Mouse (Mus musculus): ENCODE data around the gene Atg101. TPM values are rescaled to one million over a fixed set of nuclear protein-coding genes. Genes with fewer than 3 reads are reported as not detected.

Atg101 gene
- total and polyA plus RNA-seq, 2 experiments, result 63.2 to 89.3 TPM

DNA sequence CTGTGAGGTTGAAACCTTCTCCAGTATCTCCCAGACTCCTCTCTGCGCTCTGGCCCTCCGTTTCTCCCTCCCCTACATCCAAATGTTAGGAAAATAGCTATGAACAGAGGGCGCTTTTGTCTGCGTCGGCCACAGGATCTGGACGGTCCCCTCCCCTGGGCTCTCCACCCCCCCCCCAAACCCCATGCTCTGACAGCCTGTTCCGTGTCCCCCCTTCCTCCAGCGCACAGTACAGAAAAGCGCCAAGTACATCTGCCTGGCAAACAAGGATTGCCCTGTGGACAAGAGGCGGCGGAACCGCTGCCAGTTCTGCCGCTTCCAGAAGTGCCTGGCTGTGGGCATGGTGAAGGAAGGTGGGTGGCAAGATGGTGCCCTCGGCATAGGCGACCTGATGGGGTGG, 12.6 kb upstream of the Atg101 start:
- H3K4me3 ChIP-seq (ENCODE audit: insufficient read depth, low read depth, low read length), result no peak overlapping the region
- H3K4me1 ChIP-seq (ENCODE audit: control insufficient read depth, insufficient read depth, low read length), result 0 out of 2 replicates have a peak, but pooled peaks cover 3% of the 10 kb centered on the region
- H3K27ac ChIP-seq (replicated peaks; ENCODE audit: insufficient read depth, low read depth, low read length), result no peak overlapping the region
- no peaks in the 10 kb centered on the region for H3K79me2 ChIP-seq (ENCODE audit: control insufficient read depth, insufficient read depth, low read length)
- TF ChIP-seq POLR2A (IDR thresholded peaks at IDR 0.05; ENCODE audit: extremely low read depth, insufficient read depth, low read length) (no peak), CTCF (IDR thresholded peaks at IDR 0.05; ENCODE audit: low read depth, low read length) (no peak)
- no peak overlapping the region for H3K9ac ChIP-seq (ENCODE audit: low read depth, low read length)
- 87% methylated on average over 15 of the region's 15 CpGs for WGBS
- no peaks in the 10 kb centered on the region for H3K36me3 ChIP-seq (ENCODE audit: control insufficient read depth, insufficient read depth, low read length)
- no peak for DNase-seq (ENCODE audit: extremely low read depth, low read depth, low spot score)
- no peaks in the 10 kb centered on the region for H3K27me3 ChIP-seq (ENCODE audit: control insufficient read depth, insufficient read depth, low read length)

DNA sequence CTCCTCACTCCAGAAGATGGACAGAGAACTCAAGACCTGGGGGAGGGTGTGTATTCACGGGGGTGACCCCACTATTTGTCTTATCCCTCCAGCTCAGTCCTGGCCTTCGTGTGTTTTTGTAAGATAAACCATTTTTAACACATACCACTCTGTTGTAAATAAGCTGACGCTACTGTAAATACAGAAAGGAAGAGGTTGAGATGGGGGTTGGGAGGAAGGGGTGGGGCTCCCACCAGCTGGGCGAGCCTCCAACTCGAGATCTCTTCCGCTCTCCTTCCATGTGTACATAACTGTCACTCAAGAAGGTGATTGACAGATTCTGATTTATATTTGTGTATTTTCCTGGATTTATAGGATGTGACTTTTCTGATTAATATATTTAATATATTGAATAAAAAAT, 9.7 kb upstream of the Atg101 start:
- no peaks in the 10 kb centered on the region for H3K4me1 ChIP-seq (ENCODE audit: control insufficient read depth, insufficient read depth, low read length)
- WGBS, result 49% methylated on average over 6 of the region's 6 CpGs
- DNase-seq (ENCODE audit: extremely low read depth, low read depth, low spot score), result no peak
- no peaks in the 10 kb centered on the region for H3K27me3 ChIP-seq (ENCODE audit: control insufficient read depth, insufficient read depth, low read length)
- H3K36me3 ChIP-seq (ENCODE audit: control insufficient read depth, insufficient read depth, low read length), result no peaks in the 10 kb centered on the region
- H3K79me2 ChIP-seq (ENCODE audit: control insufficient read depth, insufficient read depth, low read length), result no peaks in the 10 kb centered on the region
- no peak overlapping the region for H3K4me3 ChIP-seq (ENCODE audit: insufficient read depth, low read depth, low read length)
- no peak overlapping the region for H3K27ac ChIP-seq (replicated peaks; ENCODE audit: insufficient read depth, low read depth, low read length)
- TF ChIP-seq POLR2A (IDR thresholded peaks at IDR 0.05; ENCODE audit: extremely low read depth, insufficient read depth, low read length) (no peak), CTCF (IDR thresholded peaks at IDR 0.05; ENCODE audit: low read depth, low read length) (no peak)
- H3K9ac ChIP-seq (ENCODE audit: low read depth, low read length), result no peak overlapping the region

DNA sequence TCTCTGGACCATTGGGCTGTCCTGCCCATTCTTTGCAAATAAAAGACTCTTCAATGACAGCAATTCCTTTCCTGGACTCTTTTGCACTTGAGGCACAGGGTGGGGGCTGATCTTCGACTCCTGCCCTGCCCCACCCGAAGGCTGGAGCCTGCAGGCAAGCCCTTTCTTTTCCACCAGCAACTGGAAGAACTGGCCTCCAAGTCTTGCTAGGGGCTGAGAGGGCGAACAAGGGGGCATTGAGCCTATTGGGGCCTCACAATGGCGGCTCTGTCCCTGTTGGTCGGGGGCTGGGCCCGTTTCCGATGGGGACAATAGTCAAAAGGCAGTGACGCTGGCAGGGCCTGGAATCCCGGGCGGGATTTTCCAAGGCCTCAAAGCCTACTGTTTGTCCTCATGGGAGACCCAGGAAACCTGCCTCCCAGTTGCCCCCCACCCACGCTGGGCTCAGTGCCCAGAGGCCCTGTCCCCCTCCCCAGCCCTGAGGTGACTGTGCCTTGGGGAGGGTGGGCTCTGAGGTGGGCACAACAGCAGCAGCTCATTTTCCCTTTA, 6.6 kb upstream of the Atg101 start:
- no peaks in the 10 kb centered on the region for H3K4me1 ChIP-seq (ENCODE audit: control insufficient read depth, insufficient read depth, low read length)
- DNase-seq (ENCODE audit: extremely low read depth, low read depth, low spot score), result no peak
- no peak overlapping the region for H3K9ac ChIP-seq (ENCODE audit: low read depth, low read length)
- no peaks in the 10 kb centered on the region for H3K36me3 ChIP-seq (ENCODE audit: control insufficient read depth, insufficient read depth, low read length)
- TF ChIP-seq CTCF (IDR thresholded peaks at IDR 0.05; ENCODE audit: low read depth, low read length) (no peak), POLR2A (IDR thresholded peaks at IDR 0.05; ENCODE audit: extremely low read depth, insufficient read depth, low read length) (no peak)
- H3K27me3 ChIP-seq (ENCODE audit: control insufficient read depth, insufficient read depth, low read length), result no peaks in the 10 kb centered on the region
- no peak overlapping the region for H3K4me3 ChIP-seq (ENCODE audit: insufficient read depth, low read depth, low read length)
- no peaks in the 10 kb centered on the region for H3K79me2 ChIP-seq (ENCODE audit: control insufficient read depth, insufficient read depth, low read length)
- H3K27ac ChIP-seq (replicated peaks; ENCODE audit: insufficient read depth, low read depth, low read length), result no peak overlapping the region
- 92% methylated on average over 11 of the region's 11 CpGs for WGBS

DNA sequence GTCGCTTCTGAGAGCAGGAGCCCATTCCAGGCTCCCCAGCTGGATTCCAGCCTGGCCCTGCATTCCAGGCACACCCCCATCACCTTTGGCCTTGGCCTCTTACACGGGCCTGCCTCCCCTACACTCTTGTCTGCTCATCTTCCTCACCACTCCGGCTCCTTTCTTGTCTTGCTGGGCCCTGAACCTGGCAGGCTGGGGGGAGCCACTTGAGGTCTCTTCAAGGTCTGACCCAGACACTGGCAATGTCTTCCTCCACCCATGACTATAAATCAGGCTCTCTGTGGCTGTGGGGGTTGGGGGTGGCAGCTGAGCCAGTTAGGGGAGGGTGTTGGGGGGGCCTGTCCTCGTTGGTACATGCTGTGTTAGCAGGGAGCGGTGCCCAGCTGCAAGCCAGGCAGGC, 5.5 kb upstream of the Atg101 start:
- Histone ChIP-seq H3K4me1 (ENCODE audit: control insufficient read depth, insufficient read depth, low read length) (no peaks in the 10 kb centered on the region; the same call in 1 of the 2 replicates), H3K27me3 (ENCODE audit: control insufficient read depth, insufficient read depth, low read length) (no peaks in the 10 kb centered on the region), H3K27ac (replicated peaks; ENCODE audit: insufficient read depth, low read depth, low read length) (no peak overlapping the region), H3K79me2 (ENCODE audit: control insufficient read depth, insufficient read depth, low read length) (no peaks in the 10 kb centered on the region), H3K4me3 (ENCODE audit: insufficient read depth, low read depth, low read length) (no peak overlapping the region), H3K36me3 (ENCODE audit: control insufficient read depth, insufficient read depth, low read length) (no peaks in the 10 kb centered on the region), H3K9ac (ENCODE audit: low read depth, low read length) (no peak overlapping the region)
- WGBS, result 78% methylated on average over 5 of the region's 5 CpGs
- TF ChIP-seq POLR2A (IDR thresholded peaks at IDR 0.05; ENCODE audit: extremely low read depth, insufficient read depth, low read length) (no peak), CTCF (IDR thresholded peaks at IDR 0.05; ENCODE audit: low read depth, low read length) (no peak)
- DNase-seq (ENCODE audit: extremely low read depth, low read depth, low spot score), result no peak

- Histone ChIP-seq H3K9ac (ENCODE audit: low read depth, low read length) (no peak overlapping the region), H3K79me2 (ENCODE audit: control insufficient read depth, insufficient read depth, low read length) (peaks cover 4% of the 10 kb centered on the region), H3K4me3 (ENCODE audit: insufficient read depth, low read depth, low read length) (no peak overlapping the region), H3K27me3 (ENCODE audit: control insufficient read depth, insufficient read depth, low read length) (no peaks in the 10 kb centered on the region), H3K27ac (replicated peaks; ENCODE audit: insufficient read depth, low read depth, low read length) (no peak overlapping the region), H3K36me3 (ENCODE audit: control insufficient read depth, insufficient read depth, low read length) (no peaks in the 10 kb centered on the region), H3K4me1 (ENCODE audit: control insufficient read depth, insufficient read depth, low read length) (no peaks in the 10 kb centered on the region; the same call in 1 of the 2 replicates)
- no peak for DNase-seq (ENCODE audit: extremely low read depth, low read depth, low spot score)
- no peak for TF ChIP-seq POLR2A (IDR thresholded peaks at IDR 0.05; ENCODE audit: extremely low read depth, insufficient read depth, low read length)
- TF ChIP-seq CTCF (IDR thresholded peaks at IDR 0.05; ENCODE audit: low read depth, low read length), result no peak
- WGBS, result 81% methylated on average over 12 of the region's 12 CpGs
Measured at GRCm38 (mm10) chr15:101279430-101279999, 4.6 kb upstream of the Atg101 start.

- no peak overlapping the region for H3K9ac ChIP-seq (ENCODE audit: low read depth, low read length)
Measured at GRCm38 (mm10) chr15:101282471-101282870, 1.6 kb upstream of the Atg101 start.

More at GRCm38 (mm10) chr15:101282471-101282870, 1.6 kb upstream of the Atg101 start:
- no peaks in the 10 kb centered on the region for H3K27me3 ChIP-seq (ENCODE audit: control insufficient read depth, insufficient read depth, low read length)
- H3K27ac ChIP-seq (replicated peaks; ENCODE audit: insufficient read depth, low read depth, low read length), result no peak overlapping the region
- peaks cover 15% of the 10 kb centered on the region for H3K79me2 ChIP-seq (ENCODE audit: control insufficient read depth, insufficient read depth, low read length)
- DNase-seq (ENCODE audit: extremely low read depth, low read depth, low spot score), result no peak
- no peaks in the 10 kb centered on the region for H3K36me3 ChIP-seq (ENCODE audit: control insufficient read depth, insufficient read depth, low read length)
- 75% methylated on average over 5 of the region's 5 CpGs for WGBS
- H3K4me1 ChIP-seq (ENCODE audit: control insufficient read depth, insufficient read depth, low read length), result peaks cover 21% of the 10 kb centered on the region
- TF ChIP-seq CTCF (IDR thresholded peaks at IDR 0.05; ENCODE audit: low read depth, low read length), result no peak
- no peak for TF ChIP-seq POLR2A (IDR thresholded peaks at IDR 0.05; ENCODE audit: extremely low read depth, insufficient read depth, low read length)
- no peak overlapping the region for H3K4me3 ChIP-seq (ENCODE audit: insufficient read depth, low read depth, low read length)

Data from liver, adult 2 months (tissue).